Mouse (Mus musculus) spleen, embryonic (tissue): ENCODE data around the gene Cited4.

ENCODE experiments used
- CTCF ChIA-PET: fragments of 350-600 bp; sonication (Branson Sonifier 250); formaldehyde crosslinking; loops from one replicate; lab custom pipeline; 2022; lab: Charles Lee

Cited4 gene

DNA sequence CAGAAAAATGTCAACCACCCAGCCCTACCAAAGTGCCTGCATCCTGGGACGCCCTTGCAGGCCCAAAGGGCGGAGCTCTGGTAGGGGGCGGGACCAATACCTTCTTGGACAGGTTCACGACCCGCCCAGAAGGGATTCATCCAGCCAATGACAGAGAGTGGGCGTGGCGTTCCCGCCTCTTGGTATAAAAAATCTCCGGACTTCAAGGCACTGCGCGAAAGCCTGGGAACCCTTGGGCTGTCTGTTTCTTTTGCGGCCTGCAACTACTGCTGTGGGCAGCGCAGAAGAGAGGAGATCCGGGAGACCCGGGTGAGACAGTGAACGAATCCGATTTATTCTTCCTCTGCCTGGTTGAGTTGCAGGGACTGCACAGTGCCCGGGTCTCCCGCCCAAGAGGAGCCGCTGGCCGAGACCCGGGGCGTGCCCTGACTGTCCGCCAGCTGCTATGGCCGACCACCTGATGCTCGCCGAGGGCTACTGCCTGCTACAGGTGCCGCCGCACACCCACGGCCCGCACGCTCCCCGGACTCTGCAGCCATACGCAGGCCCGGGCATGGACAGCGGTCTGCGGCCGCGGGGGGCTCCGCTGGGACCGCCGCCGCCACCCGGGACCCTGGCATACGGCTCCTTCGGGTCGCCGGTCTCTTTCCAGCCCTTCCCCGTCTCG lies at the start of gene Cited4:
TSS of gene Cited4 (plus strand) at position 215 of the 667 bp plus-strand sequence.
- CTCF ChIA-PET, result no interaction called here

DNA sequence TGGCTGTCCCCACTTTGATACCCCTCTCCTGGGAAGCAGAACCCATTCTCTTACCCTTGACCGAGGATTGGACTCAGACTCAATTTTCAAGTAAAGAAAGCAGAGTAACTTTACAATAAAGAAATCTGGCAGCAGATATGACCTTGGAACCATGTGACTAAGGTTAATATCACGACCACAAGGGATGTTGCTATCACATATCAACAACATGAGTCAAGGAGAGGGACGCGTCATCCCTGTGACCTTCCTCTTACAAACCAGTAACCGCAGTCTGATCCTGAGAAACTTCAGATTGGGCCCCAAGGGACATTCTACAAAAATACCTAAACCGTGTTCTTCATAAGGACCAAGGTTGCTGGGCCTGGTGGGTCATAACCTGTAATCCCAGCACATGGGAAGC lies 38.6 kb upstream of the Cited4 start:
- CTCF ChIA-PET, result no interaction called here

DNA sequence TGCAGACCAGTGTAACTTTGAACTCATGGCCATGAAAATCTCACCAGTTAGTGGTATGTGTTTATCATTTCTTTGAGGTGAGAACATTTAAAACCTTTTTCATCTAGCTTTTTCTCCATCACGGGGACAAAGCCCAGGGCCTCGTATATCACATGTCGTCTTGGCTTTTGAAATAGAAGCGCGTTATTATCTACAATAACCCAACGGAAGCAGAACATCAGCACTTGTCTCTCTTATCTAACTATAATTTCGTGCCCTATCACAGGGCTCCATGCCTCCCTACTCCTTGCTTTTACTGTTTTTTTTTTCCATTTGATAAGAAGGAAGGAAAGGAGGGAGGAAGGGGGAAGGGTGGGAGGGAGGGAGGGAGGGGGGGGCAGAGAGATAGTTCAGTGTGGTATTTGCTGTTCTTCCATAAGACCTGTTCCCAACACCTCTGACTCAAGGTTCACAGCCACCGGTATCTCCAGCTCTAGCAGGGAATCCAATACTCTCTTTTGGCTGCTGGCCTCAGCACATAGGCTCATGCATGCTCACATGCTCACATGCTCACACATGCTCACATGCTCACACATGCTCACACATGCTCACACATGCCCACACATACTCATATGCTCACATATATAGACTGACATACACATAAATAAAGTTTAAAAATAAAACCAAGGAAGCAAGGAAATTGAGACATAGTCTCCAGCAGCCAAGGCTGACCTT lies 36.0 kb upstream of the Cited4 start:
- CTCF ChIA-PET, result no interaction called here

DNA sequence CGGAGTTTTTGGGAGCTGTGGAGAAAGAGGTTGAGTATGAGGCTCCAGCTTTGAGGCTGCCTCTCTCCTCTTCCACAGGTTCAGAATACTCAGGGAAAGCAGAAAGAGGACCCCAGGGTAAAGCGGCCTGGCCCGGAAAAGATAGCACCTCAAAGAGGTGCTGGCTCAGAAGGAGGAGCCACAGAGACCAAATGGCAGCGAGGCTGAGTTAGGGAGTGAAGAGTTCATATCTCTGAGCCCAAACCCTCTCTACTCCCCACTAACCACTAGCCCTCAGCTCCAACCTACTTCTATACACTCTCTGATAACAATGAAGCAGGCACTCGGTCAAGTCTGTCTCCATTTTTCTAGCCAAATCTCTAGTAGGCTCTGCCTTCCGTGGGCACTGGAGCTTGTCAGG lies 34.5 kb upstream of the Cited4 start:
- CTCF ChIA-PET, result interaction anchor here (0.7 kb wide), 1 partner anchor 19 kb away, joined by 3 read pairs; no protein-coding TSS in a partner anchor

DNA sequence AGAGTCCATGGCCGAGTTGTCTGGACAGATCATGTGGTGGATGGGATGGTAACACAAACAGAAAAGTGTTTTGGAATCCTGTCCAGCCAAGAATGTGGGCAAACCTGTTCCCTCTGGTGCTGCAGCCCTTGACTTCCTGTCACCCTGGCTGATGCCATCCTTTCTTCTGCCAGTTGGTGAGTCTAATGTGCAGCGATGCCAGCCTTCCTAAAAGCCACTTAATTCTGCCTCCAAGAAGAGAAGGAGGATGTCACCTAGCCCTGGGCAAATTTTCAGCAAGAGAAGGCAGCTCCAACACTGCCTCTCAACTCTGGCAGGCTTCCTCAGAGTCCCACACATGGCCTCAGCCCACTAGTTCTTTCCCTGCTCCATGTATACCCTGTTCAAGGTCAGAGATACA lies 31.0 kb upstream of the Cited4 start:
- CTCF ChIA-PET, result no interaction called here

DNA sequence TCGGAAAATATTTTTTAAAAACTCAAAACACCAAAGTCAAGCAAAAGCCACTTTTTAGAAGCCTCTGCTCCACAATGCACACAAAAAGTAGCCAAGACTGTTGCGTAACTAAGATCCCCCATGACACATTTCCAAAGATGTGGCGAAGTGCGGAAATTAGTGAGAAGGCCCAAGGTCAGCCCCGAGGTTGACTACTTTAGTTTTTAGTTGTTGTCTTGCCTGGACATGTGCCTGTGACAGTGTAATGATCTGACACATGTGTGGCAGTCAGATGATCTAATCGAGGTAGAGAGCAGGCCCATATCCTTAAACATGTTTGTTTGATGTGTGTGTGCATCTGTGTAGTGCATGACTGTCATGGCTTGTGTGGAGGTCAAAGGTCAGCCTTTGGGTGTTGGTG lies 24.4 kb upstream of the Cited4 start:
- CTCF ChIA-PET, result interaction anchor here (0.5 kb wide), 1 partner anchor 23 kb away, joined by 3 read pairs; no protein-coding TSS in a partner anchor

DNA sequence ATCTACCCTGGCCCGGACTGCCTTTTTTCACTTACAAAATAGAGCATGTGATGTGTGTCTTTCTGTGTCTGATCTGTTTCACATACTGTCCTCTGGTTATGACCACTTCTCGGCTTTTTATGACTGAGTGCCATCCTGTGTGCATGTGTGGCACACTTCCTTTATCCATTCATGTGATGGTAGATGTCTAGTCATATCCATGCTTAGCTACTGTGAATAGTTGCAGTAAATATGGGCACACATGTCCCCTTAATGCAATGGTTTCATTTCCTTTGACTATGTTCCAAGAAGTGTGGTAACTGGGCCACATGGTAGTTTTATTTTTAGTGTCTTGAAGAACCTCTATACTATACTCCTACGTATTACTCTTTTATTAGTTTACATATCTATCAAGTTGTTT lies 22.5 kb upstream of the Cited4 start:
- CTCF ChIA-PET, result no interaction called here

DNA sequence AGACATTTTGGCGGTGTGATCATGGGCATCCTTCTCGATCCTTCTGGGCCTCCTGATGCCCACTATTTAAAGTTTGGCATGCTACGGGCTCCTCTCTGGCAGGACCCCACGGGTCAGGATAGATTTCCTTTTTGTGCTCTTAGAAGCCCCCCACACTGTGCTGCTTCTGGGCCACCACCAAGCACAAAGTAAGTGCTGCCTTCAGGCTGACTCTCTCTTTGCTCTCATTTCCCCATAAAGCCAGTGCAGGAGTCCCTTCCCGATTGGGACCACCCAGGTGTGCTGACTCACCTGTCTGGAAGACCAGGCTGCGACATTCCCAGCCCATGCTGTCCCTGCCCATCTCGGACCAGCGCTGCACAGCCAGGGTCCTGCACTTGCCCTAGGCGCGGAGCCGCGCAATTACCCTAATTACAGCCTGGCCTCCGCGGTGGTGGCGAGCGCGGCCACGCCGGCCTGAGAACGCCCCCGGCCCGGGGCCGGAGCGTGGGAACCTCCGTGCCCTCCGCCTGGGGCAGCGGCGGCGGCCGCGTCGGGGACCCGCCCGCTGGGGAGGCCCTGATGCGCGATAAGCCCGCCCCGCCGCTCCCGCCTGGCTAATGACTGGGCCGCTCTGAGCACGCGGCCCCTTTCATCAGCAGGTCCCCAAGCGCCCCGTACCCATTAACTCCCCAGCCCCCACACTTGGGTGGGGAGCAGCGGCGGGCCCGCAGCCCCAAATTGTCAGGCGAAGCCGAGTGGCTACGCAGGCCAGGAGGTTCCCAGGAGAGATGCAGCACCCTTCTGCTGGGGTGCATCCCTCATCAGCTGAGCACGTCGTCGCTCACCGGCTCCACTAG lies 16.8 kb upstream of the Cited4 start:
- CTCF ChIA-PET, result no interaction called here

DNA sequence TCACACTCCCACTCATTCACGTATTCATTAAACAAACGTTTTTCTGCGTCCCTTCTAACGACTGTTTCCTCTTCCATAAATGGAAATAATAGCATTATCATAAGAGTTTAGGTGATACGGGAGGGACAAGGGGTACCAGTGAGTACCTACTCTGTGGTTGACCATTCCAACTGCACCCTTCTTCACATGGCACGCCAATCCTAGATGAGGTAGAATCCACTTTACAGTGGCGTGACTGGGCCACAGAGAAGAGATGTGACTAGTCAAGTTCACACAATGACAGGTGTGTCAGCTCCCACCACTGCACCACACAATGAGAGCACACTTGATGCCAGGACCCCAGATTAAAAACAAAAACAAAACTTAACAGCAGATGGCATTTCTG lies 16.2 kb upstream of the Cited4 start:
- CTCF ChIA-PET, result no interaction called here

DNA sequence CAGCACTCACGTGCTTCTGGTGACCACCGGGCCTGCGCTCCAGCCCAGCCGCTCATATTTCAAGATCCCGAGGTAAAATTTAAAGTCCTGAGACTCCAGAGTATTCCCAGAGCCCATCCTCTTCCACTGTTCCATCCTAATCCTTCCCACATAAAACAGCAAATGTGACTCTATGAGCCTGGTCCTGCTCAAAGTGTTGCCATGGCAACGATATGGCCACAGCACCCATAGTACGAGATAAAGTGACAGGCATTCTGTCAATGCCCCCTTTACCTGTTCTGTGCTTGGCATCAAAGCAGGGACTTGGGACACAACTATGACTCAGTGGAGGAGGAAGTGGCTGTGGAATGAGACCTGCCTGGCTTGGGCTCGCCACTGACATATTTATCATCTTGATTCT lies 10.5 kb upstream of the Cited4 start:
- CTCF ChIA-PET, result no interaction called here

DNA sequence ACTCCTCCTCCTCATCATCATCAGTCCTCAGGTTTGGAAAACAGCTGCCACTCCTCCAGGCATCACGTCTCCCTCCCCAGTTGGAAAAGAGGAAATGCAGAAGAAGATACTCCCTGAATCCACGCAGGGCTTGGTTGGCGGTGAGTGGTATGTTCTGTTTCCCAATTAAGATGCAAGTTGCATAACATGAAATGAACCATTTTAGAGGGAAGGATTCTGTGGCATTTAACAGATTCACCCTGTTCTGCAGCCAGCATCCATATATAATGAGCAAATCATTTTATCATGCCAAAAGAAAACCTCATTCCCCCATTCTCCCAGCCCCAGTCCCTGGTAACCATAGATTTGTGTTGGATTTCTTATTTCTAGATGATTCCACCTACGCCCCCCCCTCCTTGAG lies 5.9 kb upstream of the Cited4 start:
- CTCF ChIA-PET, result no interaction called here

DNA sequence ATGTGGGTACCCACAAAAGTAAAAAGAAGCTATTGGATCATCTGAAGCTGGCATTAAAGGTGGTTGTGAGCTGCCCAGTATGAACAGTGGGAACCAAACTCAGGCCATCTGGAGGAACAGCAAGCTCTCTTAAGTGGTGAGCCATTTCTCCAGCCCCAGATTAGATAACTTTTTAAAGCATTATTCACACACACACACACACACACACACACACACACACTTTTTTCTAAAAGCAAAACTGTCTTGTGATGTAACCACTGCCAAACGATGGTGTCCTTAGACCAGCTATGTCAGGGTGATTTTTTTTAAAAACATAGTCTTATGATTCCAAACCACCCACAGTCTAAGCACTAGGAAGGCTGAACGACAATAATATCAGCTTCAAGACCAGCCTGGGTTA lies 1.8 kb upstream of the Cited4 start:
- CTCF ChIA-PET, result no interaction called here

DNA sequence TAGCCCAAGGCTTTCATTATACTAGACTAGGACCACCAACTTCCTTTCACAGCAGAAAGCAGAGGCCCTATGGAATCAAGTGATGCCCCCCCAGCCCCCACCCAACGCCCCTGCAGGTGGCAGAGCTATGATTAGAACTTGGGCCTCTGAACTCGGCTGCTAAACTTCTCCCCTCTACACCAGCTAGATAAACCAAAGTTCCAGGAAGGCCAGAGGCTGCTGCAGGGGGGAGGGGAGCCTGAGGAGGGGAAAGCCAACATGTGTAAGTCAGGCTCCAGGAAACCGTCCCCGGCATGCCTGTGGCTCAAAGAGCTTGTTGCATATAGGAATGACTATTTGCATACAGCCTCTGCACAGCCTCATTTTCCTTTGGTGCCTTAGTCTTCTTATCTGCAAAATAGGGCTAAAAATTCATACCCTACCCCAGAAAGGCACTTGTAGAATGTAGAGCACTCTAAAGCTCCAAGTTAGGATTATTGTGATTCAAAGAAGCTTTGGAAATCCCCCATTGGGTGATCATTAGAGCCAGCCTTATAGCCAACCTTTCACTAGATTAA lies 1.1 kb upstream of the Cited4 start:
- CTCF ChIA-PET, result interaction anchor here (0.7 kb wide), 1 partner anchor 23 kb away, joined by 3 read pairs; no protein-coding TSS in a partner anchor

DNA sequence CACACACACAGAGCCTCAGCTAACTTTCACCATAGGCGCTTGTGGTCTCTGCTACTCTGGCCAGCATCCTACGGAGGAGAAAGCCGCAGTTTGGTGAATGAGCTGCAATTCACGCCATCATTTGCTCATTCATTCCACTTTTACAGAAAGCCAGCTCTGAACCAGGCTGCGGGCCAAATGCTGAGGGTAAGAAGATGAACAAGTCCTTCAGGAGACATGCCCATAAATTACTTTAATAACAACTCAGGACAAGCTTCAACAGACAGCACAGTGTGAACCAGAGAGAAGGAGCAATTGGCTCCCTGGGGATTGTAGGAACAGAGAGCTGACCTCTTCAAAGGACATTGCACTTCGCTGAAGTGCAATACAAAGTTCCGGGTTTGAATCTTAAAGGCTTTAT lies 590 bp upstream of the Cited4 start:
- CTCF ChIA-PET, result interaction anchor here (0.7 kb wide), 1 partner anchor 24 kb away, joined by 3 read pairs; no protein-coding TSS in a partner anchor

DNA sequence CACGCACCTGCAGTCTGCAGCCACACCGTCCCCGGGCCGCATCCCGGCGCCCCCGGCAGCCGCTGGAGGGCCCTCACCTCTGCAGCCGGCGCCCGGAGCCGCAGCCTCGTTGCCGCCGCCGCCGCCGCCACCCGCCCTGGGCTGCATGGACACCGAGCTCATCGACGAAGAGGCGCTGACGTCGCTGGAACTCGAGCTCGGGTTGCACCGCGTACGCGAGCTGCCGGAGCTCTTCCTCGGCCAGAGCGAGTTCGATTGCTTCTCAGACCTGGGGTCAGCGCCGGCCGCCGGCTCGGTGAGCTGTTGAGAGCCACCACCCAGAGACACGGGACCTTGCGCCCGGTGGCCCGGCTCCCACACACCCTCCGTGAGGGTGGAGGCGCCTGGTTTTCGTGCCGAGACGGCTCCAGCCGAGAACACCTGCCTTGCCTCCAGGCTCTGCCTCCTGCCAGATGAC lies 701 bp downstream of the Cited4 start:
- CTCF ChIA-PET, result no interaction called here

DNA sequence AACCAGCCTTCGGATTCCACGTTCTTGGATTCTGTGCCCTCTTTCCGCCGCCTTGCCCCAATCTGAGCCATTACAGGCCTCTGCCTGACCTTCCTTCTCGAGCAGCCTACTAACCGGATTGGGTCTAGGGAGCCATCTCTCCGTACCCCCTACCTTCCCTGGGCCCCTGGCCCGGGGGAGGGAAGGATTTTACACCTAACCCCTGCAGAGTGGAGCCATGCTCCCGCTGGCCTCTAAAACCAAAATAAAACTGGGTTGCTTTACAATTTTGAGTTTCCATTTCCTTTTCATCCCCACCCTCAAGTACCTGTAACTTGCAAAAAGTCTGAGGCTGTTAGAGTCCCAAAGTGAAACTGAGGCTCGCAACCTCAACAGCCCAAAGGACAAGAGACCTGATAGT lies 1.2 kb downstream of the Cited4 start:
- CTCF ChIA-PET, result no interaction called here

DNA sequence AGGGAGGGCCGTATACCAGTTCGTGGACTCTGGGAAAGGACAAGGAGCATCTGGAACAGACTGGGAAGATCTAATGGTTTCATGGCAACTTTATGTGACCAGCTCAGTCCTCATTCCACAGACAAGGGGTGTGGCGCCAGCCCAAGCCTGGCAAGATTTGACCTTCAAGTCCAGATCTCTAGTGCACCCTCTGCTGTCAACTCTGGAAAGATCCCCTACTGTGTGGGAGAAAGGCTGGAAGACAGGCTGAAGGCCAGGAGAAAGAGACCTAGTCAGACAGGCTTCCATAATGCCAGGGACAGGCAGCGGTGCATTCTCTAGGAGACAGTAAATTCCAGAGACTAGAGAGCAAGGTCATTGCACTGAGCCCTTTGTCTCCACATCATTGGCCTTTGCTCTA lies 2.2 kb downstream of the Cited4 start:
- CTCF ChIA-PET, result no interaction called here

DNA sequence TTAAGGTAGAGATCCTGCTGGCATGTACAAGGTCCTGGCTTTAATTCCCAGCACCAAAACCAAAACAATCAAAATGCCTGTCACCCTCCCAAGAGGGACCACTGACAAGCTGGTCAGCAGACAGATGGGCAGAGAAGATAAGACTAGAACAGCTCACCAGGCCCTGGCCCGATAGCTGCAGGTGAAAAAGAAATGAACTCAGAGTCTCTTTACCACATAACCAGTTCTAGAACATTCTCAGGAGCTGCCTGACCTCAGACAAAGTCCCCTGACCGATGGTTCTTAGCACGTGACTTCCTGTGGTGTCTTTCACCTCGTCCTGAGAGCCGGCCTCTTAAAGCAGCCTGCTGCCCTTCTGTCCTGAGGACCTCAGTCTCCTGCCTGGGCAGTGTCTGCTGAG lies 3.2 kb downstream of the Cited4 start:
- CTCF ChIA-PET, result interaction anchor here (0.7 kb wide), 1 partner anchor 366 kb away, joined by 3 read pairs; no protein-coding TSS in a partner anchor

DNA sequence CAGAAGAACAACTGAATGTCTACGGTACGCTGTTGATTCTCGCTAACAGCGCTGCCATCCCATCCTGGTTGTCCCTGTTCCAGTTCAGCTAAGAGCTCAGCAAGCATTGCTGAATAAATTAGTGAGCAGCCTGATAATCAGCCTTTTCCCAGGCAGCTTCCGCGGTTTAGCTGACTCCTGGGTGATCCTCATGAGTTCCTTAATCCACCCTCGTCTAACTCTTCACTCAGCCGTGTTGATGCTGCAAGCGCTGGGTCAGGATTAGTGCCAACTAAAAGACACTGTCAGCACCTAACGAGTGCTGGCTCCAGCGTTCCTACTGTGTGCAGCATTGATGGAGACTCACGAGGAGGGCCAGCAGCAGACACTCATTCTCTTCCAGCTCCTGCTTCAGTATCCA lies 4.7 kb downstream of the Cited4 start:
- CTCF ChIA-PET, result interaction anchor here (0.6 kb wide), 2 partner anchors 9 to 72 kb away, joined by 4 read pairs; no protein-coding TSS in a partner anchor

DNA sequence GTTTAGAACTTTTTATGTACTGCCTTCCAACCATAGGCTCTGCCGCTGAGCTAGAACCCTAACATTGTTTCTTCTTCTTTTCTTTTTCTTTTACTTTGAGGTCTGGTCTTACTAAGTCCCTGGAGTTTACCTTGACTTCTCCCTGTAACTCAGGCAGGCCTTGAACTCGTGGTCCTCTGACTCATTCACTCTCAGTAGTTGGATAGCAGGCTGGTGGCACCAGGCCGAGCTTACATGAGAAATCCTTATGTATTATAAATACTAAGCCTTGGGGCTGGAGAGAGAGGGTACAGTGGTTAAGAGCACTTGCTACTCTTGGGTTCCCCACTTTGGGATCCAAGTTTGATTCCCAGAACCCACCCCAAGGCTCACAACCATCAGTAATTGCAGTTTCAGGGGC lies 7.2 kb downstream of the Cited4 start:
- CTCF ChIA-PET, result no interaction called here

DNA sequence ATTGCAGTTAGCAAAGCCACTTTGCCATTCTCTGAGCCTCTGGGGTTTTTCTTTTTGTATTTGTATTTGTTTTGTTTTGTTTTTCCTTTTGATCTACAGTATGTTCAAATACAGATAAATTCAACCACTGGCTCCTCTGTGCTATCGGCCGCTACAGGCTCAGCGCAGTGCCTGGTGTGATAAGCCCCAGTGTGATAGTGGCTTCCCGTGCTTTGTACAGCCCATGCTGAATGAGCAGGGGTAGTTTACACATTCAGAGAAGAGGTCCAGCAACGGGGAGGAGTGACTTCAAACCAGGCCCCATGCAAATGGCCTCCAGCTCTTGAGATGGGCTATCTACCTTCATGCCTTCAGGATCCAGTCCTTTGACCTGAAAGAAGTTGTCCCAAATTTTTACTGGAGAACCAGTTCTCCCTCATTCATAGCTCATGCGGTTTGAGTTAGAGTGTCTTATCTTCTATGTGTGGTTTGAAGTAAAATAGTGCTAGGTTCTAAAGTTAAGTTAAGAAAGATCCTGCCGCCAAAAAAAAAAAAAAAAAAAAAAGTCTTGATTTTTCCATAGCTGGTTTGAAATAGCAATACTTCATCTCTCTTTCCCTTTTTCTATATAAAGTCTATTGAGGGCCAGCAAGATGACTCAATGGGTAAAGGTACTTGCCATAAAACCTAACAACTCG lies 8.5 kb downstream of the Cited4 start:
- CTCF ChIA-PET, result no interaction called here
